Mouse (Mus musculus) cortical plate, adult 2 months (tissue): ENCODE measurements around the gene Tmem260.

Source experiments
- CTCF ChIP-seq: fragments of 200-500 bp; IDR thresholded peaks from 2 replicates; pipeline ENCODE4 v1.5.1; 2011; ENCODE audit warnings: mild to moderate bottlenecking, control low read depth, low read length; ENCODE audit not compliant: insufficient read depth; ENCODE audit errors: extremely low read depth
- POLR2A ChIP-seq: fragments of 200-500 bp; IDR thresholded peaks from 2 replicates; pipeline ENCODE4 v1.6.1; 2011; ENCODE audit warnings: mild to moderate bottlenecking, low read length, control low read depth; ENCODE audit not compliant: insufficient read depth; ENCODE audit errors: extremely low read depth

DNA sequence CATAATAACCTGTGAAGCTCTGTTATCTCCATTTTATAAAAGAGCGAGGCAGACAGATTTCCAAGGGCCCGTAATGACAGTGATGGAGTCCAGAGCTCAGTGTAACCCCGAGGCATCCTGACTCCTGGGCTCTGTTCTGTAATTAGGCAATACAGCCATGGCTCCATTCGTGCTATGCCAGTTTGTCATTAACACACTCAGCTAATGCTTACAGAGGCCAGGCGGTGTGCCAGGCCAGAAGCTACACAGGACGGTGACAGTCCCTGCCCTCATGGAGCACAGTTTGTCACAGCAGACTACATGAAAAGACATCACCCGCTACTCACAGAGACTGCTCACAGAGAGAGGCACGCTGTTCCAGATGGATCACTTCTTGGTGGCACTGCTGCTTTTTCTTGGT lies 61.5 kb downstream of the Tmem260 start:
- no peak for TF ChIP-seq CTCF
- TF ChIP-seq POLR2A, result no peak
